ENCODE assay signal across 8 mouse cellular contexts in the genomic region with DNA sequence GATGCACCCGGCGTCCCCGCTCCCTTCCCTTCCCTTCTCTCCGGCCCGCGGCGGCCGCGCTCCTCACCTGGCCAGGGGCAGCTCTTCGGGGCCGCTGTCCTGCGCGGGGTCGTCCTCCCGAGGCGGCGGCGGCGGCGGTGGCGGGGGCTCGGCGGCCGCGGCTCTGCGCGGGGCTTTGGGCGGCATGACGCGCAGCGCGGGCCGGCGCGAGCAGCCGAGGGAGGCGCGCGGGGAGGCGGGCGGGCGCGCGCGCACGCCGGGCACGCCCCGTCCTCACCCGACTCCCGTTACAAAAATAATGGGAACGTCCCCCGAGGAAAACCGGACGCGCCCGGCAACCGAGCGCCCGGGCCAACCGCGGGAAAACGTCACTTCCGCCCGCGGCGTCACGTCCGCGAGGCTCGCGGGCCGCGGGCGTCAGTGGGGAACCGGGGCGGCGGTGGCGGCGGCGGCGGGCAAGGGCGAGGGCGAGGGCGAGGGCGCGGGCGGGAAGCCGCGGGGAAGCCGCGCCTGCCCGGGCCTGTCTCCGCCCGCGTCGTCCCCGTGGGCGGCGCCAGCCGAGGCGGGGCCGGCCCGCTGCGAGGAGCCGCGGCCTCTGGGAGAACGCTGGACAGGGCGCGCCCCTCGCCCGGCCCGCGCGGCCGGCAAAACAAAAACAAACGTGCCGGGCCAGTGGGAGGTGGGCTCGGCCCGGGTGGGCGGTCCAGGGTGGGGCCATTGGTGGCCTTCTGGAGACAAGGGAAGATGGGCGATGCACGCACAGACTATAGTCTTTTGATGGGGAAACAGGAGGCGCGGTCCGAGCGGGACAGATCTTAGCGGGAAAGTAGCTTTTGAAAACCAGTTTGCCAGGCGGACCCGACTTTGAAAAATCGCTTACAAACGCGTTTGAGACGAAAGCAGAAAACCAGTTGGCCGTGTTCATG. TPM values are rescaled to one million over a fixed set of nuclear protein-coding genes. Genes with fewer than 3 reads are reported as not detected.
DNase-seq lines count a peak whose midpoint lies in the region; ATAC-seq and TF ChIP-seq lines count a peak whose summit lies in the region.

A gene (minus strand): TSS at position 367 of the 926 bp plus-strand sequence.

- no peaks in the 10 kb centered on the region for H3K4me1 ChIP-seq in hindbrain, postnatal 0 days (ENCODE audit: insufficient read depth, low read length)
- peaks cover 57% of the 10 kb centered on the region for H3K4me1 ChIP-seq in megakaryocyte, embryonic 14.5 days

- H3K4me3 ChIP-seq in gastrocnemius, adult 2 months: peak within 1 kb of the TSS; percentile 77
- H3K4me3 ChIP-seq in hindbrain, postnatal 0 days (ENCODE audit: low read length): peak within 1 kb of the TSS; percentile 97
- H3K4me3 ChIP-seq in megakaryocyte, embryonic 14.5 days (replicated peaks): peak within 1 kb of the TSS; percentile 95

- no peak for TF ChIP-seq CTCF in gastrocnemius, adult 2 months (IDR thresholded peaks at IDR 0.05)
- no peak for TF ChIP-seq CTCF in hindbrain, postnatal 0 days (IDR thresholded peaks at IDR 0.05; ENCODE audit: low read depth)

- intact Hi-C loops in gastrocnemius, adult 2 months (cut with DNase I): loop anchor here (2.0 to 5.0 kb wide), 2 partner anchors 57 to 149 kb away; no protein-coding TSS in a partner anchor

- peak within 1 kb of the TSS; percentile 77 for H3K4me2 ChIP-seq in hindbrain, postnatal 0 days (ENCODE audit: low read depth, low read length)

- no peaks in the 10 kb centered on the region for H3K27me3 ChIP-seq in hindbrain, postnatal 0 days (ENCODE audit: insufficient read depth, low read length)
- no peaks in the 10 kb centered on the region for H3K27me3 ChIP-seq in megakaryocyte, embryonic 14.5 days (replicated peaks)

- peak; percentile 88 for ATAC-seq in hindbrain, postnatal 0 days

- H3K9me3 ChIP-seq in hindbrain, postnatal 0 days (ENCODE audit: low read length): no peaks in the 10 kb centered on the region
- H3K9me3 ChIP-seq in megakaryocyte, embryonic 14.5 days: no peaks in the 10 kb centered on the region

- 3% methylated on average over 78 of the region's 135 CpGs for WGBS in hindbrain, postnatal 0 days

- H3K27ac ChIP-seq in gastrocnemius, adult 2 months: peak within 1 kb of the TSS; percentile 96
- H3K27ac ChIP-seq in hindbrain, postnatal 0 days: peak within 1 kb of the TSS; percentile 94

- peak within 1 kb of the TSS; percentile 90 for H3K9ac ChIP-seq in hindbrain, postnatal 0 days (replicated peaks; ENCODE audit: low read length)

- H3K36me3 ChIP-seq in hindbrain, postnatal 0 days (ENCODE audit: insufficient read depth, low read length): no peaks in the 10 kb centered on the region
- peaks cover 15% of the 10 kb centered on the region for H3K36me3 ChIP-seq in megakaryocyte, embryonic 14.5 days (replicated peaks; ENCODE audit: low read length)

- peak; percentile 74 for DNase-seq in T-cell, adult 2 months (ENCODE audit: low spot score)
- DNase-seq in cerebellum, postnatal 4 days (ENCODE audit: low spot score in 2 of 2): peak; percentile 50 to 81
- peak; percentile 95 for DNase-seq in gastrocnemius, adult 2 months
- peak; percentile 94 for DNase-seq in hindbrain, postnatal 0 days (ENCODE audit: low spot score)
- peak; percentile 60 to 62 for DNase-seq in left cerebral cortex, adult 8-10 months (ENCODE audit: low spot score in 2 of 2)
- peak; percentile 74 for DNase-seq in right cerebral cortex, adult 2 months (ENCODE audit: low spot score in 2 of 2)
- DNase-seq in urinary bladder, postnatal 14 days (ENCODE audit: low spot score): peak; percentile 83

RNA-seq across cellular contexts. Expression of the gene that starts here (rescaled TPM):
- total RNA-seq in gastrocnemius, adult 2 months (2021): 10 to 100 TPM; 14.4 to 20.1 TPM
- total RNA-seq in hindbrain, postnatal 0 days (2014; rRNA removed): 23.9 and 31.8 TPM in 2 replicates
- polyA plus RNA-seq in hindbrain, postnatal 0 days (2015; fragmentation: Nextera tagmentation; extraction: Ambion mirVana): 18.1 and 19.6 TPM in 2 replicates
- total RNA-seq in left cerebral cortex, adult 8-10 months (2022): 10 to 100 TPM; 24.2 to 33.1 (median 29.2) TPM
- polyA plus RNA-seq in megakaryocyte, embryonic 14.5 days (2012; ENCODE audit: insufficient read depth, low replicate concordance): 3.0 and 6.4 TPM in 2 replicates

Comparison
In these comparisons a context has a peak if more than half of its experiments do, and no peak if none do; other contexts are left out.
1. Peak in every context shown above with its lines: DNase-seq, ATAC-seq, H3K4me3 ChIP-seq and H3K27ac ChIP-seq.